Mouse (Mus musculus): ENCODE results near the gene Adamts20.
A peak's percentile ranks its signal among the peaks of the same experiment; 100 is the strongest.

Gene Adamts20

GRCm38 (mm10) chr15:94344317-94344716, 120.9 kb downstream of the Adamts20 start:
- no peak for DNase-seq (ENCODE audit: low spot score)

GRCm38 (mm10) chr15:94342365-94342764, 122.9 kb downstream of the Adamts20 start:
- no peak for DNase-seq (ENCODE audit: low spot score)

GRCm38 (mm10) chr15:94339011-94339410, 126.2 kb downstream of the Adamts20 start:
- no peak for DNase-seq (ENCODE audit: low spot score)

DNA sequence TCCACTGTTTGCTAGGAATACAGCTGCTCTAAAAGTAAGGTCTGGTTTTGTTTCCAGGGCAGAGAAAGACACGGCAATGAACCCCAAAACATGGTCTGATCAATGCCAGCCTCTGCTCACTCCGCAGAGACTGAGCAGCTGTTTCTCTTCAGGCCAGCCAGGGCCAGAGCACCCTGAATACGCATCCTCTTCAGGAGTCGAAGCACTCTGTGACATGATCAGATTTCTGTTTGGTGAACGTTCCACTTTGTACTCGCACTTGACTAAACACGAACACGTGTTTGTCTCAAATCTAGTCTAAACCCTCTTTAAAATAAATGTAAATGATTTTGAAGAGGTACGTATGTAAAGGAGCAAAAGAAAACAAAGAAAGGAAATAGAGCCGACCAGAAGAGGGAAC, 130.6 kb downstream of the Adamts20 start:
- no peak for DNase-seq (ENCODE audit: low spot score)

- DNase-seq (ENCODE audit: low spot score): no peak
Measured at GRCm38 (mm10) chr15:94326626-94327025, 138.6 kb downstream of the Adamts20 start.

DNA sequence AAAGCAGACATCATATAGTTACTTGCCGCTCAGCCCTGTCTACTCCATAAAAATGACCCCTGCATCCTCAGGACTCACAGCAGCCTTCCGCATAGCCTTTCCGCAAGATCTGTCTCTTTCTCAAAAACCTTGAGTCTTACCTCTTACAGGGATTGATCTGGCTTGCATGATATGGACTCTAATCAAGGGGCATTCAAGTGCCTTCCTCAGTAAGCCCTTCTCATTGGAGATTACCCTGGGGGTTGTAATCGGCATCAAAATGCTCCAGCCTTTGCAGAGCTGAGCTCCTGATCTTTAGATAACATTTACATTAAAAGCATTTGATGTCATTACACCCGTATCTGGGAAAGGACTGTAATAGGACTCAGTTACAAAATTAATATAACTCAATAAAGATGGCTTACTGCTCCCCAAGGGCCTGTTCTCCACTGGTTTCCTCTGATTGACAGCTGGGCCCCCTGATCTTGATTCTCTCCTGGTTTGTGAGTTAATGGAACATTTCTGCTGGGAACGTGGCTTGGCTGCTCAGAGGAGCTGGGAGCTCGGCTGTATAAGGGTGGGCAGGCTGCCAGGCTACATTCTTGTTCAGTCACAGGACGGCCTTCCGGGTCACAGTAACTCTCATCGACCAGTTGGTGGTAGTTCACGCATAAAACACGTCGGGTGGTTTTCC, 139.6 kb downstream of the Adamts20 start:
- peak; percentile 31 for DNase-seq (ENCODE audit: low spot score)

DNA sequence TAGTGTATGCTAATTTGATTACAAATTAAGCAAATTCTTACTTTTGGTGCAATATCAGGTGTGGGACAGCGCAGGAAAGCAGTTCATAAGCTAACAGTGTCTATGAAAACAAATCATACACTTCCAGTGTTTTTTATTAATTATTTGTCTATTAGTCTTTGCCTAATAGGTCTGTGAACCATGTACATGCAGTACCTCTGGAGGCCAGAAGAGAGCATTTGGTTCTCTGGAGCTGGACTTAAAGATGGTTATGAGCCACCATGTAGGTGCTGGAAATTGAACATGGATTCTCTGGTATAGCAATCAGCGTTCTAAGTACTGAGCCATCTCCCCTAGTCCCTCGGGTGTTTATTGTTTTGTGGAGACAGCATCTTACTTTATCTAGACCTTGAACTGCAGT, 149.0 kb downstream of the Adamts20 start:
- DNase-seq (ENCODE audit: low spot score): no peak

- no peak for DNase-seq (ENCODE audit: low spot score)
Measured at GRCm38 (mm10) chr15:94309689-94310088, 155.5 kb downstream of the Adamts20 start.

- no peak for DNase-seq (ENCODE audit: low spot score)
Measured at GRCm38 (mm10) chr15:94307888-94308287, 157.3 kb downstream of the Adamts20 start.

GRCm38 (mm10) chr15:94303151-94303550, 162.1 kb downstream of the Adamts20 start:
- no peak for DNase-seq (ENCODE audit: low spot score)

- DNase-seq (ENCODE audit: low spot score): no peak
Measured at GRCm38 (mm10) chr15:94294084-94294483, 171.1 kb downstream of the Adamts20 start.

DNA sequence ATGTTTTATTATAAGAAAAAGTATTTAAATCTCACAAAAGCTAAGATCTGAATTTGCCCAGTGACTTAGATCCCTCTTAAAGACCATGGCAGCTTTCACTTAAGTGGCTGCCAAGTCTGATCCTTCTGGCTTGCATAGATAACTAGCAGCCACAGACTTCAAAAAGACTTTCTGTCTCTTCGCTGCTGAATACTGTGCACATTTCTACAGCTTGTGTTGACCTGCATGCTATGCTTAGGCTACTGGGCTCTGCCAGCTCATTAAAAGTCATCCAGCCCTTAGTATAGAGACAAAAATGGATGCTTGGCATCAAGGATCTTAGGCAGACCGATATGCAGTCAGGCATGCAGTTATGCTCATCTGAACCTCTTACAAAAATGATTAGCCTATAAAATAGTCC, 177.2 kb downstream of the Adamts20 start:
- DNase-seq (ENCODE audit: low spot score): no peak

GRCm38 (mm10) chr15:94287495-94287894, 177.7 kb downstream of the Adamts20 start:
- DNase-seq (ENCODE audit: low spot score): no peak

DNA sequence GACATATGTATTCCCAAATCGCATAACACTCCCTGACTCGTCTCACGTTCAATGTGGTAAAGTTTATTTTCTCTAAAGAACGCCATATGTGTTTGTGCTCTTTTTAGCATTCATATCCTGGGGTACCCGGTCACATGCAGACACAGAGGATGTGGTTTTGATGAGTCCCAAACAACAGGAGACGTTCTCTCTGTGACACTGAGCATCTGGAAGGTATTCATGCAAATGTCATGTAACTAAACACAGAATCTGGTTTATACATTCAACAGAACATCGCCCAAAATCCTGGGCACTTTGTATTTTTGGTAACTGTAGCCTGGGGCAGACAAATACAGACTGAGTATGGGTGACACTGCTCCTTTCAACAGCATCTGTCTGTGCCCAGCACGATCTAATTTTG, 188.8 kb downstream of the Adamts20 start:
- no peak for DNase-seq (ENCODE audit: low spot score)

DNA sequence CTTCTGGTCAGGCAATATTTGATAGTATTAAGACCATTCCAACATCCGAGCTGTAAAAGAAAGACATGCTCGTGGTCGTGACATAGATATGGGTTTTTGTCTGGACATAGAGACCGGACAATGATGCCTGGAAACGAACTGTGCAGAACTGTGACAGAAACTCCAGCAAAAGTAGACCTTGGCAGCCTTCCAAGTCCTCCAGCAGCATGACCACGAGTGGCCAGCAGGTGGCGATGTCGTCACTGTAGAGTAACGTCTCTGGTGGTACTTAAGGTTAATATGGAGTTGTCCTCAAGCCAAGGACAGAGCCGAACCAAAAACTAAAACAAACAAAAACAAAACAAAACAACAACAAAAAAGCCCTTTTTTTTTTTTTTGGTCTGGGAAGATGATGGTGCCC, 199.6 kb downstream of the Adamts20 start:
- peak; percentile 40 for DNase-seq (ENCODE audit: low spot score)

GRCm38 (mm10) chr15:94264497-94264879, 200.7 kb downstream of the Adamts20 start:
- no peak for DNase-seq (ENCODE audit: low spot score)

- no peak for DNase-seq (ENCODE audit: low spot score)
Measured at GRCm38 (mm10) chr15:94263866-94264496, 201.2 kb downstream of the Adamts20 start.

DNA sequence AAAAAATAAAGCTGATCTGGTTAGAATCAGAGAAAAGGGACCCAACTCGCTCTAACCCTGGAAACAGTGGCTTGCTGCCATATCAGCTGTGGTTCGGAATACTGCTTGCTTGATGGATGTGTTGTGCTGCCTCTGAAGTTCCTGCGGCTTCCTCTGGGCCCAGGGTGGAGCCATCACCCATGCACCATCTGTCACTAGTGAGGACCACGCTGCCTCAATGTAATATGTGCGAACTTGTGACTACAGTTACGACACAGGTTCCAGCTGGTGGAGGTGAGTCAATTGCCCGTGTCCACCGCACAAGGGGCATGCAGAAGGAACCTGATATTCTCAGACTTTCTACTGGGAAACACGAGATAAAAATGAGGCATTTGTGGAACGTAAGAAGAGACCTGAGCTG, 202.0 kb downstream of the Adamts20 start:
- no peak for DNase-seq (ENCODE audit: low spot score)

DNA sequence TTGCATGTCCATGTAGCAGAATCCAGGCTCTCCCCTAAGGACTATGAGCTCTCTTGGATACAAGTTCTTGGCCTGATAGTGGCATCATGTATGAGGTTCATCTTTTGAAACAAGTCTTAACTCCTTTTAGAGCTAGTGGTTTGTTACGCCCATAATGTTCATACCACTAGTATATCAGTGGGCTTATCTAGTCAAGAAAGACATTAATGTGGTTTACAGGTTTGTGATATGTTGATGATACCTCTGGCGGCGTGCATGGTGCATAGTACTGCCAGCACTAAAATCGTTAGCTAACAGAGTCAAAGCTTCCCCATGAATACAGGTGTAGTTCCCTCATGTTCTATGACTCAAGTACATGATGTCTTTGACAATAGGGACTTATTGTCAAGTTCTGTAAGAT, 205.7 kb downstream of the Adamts20 start:
- DNase-seq (ENCODE audit: low spot score): no peak

- no peak for DNase-seq (ENCODE audit: low spot score)
Measured at GRCm38 (mm10) chr15:94255538-94255937, 209.7 kb downstream of the Adamts20 start.

- no peak for DNase-seq (ENCODE audit: low spot score)
Measured at GRCm38 (mm10) chr15:94254861-94255516, 210.2 kb downstream of the Adamts20 start.

GRCm38 (mm10) chr15:94254091-94254860, 210.9 kb downstream of the Adamts20 start:
- no peak for DNase-seq (ENCODE audit: low spot score)
